Mouse (Mus musculus) erythroblast, embryonic 14.5 days (primary cell): ENCODE results near the gene Csmd2. TPM values are rescaled to one million over a fixed set of nuclear protein-coding genes. Genes with fewer than 3 reads are reported as not detected.
"Not testable (repeated sequence)": the region's sequence is repeated elsewhere in the genome, so short reads cannot be mapped to it uniquely, and the experiment has no call there.

Experiments used
- H3K27me3 ChIP-seq: 2 replicates; pipeline ENCODE4 v1.6.1; 2012; ENCODE audit warnings: inconsistent platforms; ENCODE audit not compliant: control insufficient read depth
- H3K36me3 ChIP-seq: 2 replicates; pipeline ENCODE4 v1.6.1; 2012; ENCODE audit warnings: mild to moderate bottlenecking, inconsistent platforms; ENCODE audit not compliant: control insufficient read depth
- H3K4me1 ChIP-seq: 2 replicates; pipeline ENCODE4 v1.6.1; 2012; ENCODE audit warnings: inconsistent platforms; ENCODE audit not compliant: control insufficient read depth
- H3K4me3 ChIP-seq: replicated peaks from 2 replicates; pipeline ENCODE3; 2012; ENCODE audit warnings: moderate library complexity, mild to moderate bottlenecking, inconsistent platforms
- H3K9me3 ChIP-seq: 2 replicates; pipeline ENCODE4 v1.6.1; 2012; ENCODE audit warnings: low read length, inconsistent platforms, mixed read lengths; ENCODE audit not compliant: control insufficient read depth
- GATA1 ChIP-seq: IDR thresholded peaks from 2 replicates; pipeline ENCODE4 v1.6.1; 2012; ENCODE audit warnings: low read length, inconsistent platforms, mixed read lengths
- TAL1 ChIP-seq: IDR thresholded peaks from 3 replicates; pipeline ENCODE4 v1.6.1; 2012; ENCODE audit warnings: low read length, inconsistent platforms, mixed read lengths
- polyA plus RNA-seq: library from polyadenylated mRNA; stranded (reverse); fragments of >175 nt; gene quantifications from 2 replicates; pipeline ENCODE4 v1.2.3, GENCODE M21; 2012

The Csmd2 gene
- polyA plus RNA-seq, 1 experiment, result not detected

DNA sequence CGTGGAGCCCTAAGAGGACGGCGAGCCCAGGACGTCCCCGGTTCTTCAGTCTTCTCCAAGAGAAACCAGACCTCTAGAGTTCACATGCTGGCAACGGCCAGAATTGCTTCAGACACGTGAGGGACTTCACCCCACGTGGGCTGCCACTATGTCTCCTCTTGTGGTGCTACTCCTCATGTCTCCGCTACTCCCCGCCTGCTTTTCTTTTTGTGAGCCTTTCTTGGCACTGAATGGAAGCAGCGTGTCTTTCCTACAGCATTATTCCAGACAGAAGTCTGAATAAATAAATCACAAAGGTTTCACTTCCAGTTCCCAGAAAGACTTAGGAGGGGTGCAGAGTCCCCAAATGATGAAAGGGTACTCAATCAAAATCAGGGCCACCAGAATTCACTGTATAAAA, 620.0 kb downstream of the Csmd2 start:
- H3K9me3 ChIP-seq, result no peaks in the 10 kb centered on the region
- H3K4me3 ChIP-seq, result no peak overlapping the region
- TF ChIP-seq TAL1, result no peak
- no peak for TF ChIP-seq GATA1

GRCm38 (mm10) chr4:128609276-128609924, 621.7 kb downstream of the Csmd2 start:
- no peaks in the 10 kb centered on the region for H3K27me3 ChIP-seq
- peaks cover 2% of the 10 kb centered on the region for H3K36me3 ChIP-seq
- no peaks in the 10 kb centered on the region for H3K9me3 ChIP-seq
- no peak for TF ChIP-seq GATA1
- no peak for TF ChIP-seq TAL1
- peak overlapping the region; percentile 81 for H3K4me3 ChIP-seq
- peaks cover 35% of the 10 kb centered on the region for H3K4me1 ChIP-seq

More for the DNA sequence above, 620.0 kb downstream of the Csmd2 start:
- Histone ChIP-seq H3K36me3 (peaks cover 17% of the 10 kb centered on the region), H3K4me1 (peaks cover 35% of the 10 kb centered on the region), H3K27me3 (no peaks in the 10 kb centered on the region)

DNA sequence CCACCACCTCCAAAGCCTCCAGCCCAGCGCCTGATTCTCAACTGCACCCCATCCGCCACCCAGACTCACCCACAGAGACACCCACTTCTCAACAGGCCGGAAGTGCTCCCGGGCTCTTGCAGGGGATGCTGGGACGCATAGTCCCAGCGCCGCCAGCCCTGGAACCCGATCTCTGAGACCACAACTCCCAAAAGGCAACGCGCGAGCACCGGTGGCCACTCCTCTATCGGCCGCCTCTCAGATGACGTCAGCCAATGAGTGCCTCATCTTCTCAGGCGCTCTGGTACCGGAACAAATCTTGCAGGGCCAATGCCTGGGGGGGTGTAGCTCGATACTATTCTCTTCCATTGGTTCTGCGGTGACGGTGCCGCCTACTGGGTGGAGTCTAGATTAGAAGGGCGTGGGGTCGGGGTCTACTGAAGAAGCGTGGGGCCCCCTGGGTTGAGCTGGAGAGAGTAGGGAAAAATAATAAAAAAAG, 622.3 kb downstream of the Csmd2 start, which contains the start of gene Zscan20:
Gene Zscan20 (minus strand): TSS at position 174 of the 478 bp plus-strand sequence.
- H3K4me1 ChIP-seq, result peaks cover 35% of the 10 kb centered on the region
- TF ChIP-seq TAL1 (no peak), GATA1 (peak; percentile 6; the same call in 1 of the 2 replicates)
- no peaks in the 10 kb centered on the region for H3K36me3 ChIP-seq
- H3K27me3 ChIP-seq, result no peaks in the 10 kb centered on the region
- H3K9me3 ChIP-seq, result no peaks in the 10 kb centered on the region
- peak within 1 kb of the TSS; percentile 81 for H3K4me3 ChIP-seq

DNA sequence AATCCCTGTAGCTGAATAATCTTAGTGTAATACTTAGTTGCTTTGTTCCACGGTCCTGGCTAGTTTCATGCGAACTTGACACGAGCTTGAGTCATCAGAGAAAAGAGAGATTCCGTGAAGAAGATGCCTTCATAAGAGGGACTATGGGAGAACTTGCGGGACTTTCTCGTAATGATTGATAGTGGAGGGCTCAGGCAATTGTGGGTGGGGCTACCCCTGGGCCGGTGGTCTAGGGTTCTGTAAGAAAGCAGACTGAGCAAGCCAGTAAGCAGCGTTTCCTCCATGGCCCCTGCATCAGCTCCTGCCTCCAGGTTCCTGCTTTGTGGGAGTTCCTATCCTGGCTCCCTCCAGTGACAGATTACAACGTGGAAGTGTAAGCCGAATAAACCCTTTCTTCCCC, 623.0 kb downstream of the Csmd2 start:
- Histone ChIP-seq H3K36me3 (no peaks in the 10 kb centered on the region), H3K4me3 (peak overlapping the region; percentile 81), H3K27me3 (peaks cover 4% of the 10 kb centered on the region), H3K9me3 (no peaks in the 10 kb centered on the region), H3K4me1 (peaks cover 35% of the 10 kb centered on the region)
- no peak for TF ChIP-seq GATA1
- TF ChIP-seq TAL1, result no peak

- not testable (repeated sequence) for H3K36me3 ChIP-seq, H3K4me3 ChIP-seq, H3K9me3 ChIP-seq
- Histone ChIP-seq H3K4me1 (peaks cover 32% of the 10 kb centered on the region), H3K27me3 (peaks cover 14% of the 10 kb centered on the region)
These were observed 624.1 kb downstream of the Csmd2 start for GRCm38 (mm10) chr4:128611726-128612125.

GRCm38 (mm10) chr4:128613326-128613725, 625.7 kb downstream of the Csmd2 start:
- Histone ChIP-seq H3K4me3 (no peak overlapping the region), H3K9me3 (no peaks in the 10 kb centered on the region), H3K4me1 (peaks cover 30% of the 10 kb centered on the region), H3K36me3 (no peaks in the 10 kb centered on the region), H3K27me3 (peaks cover 30% of the 10 kb centered on the region)
- TF ChIP-seq GATA1, result no peak
- TF ChIP-seq TAL1, result no peak

- TF ChIP-seq GATA1 (no peak), TAL1 (no peak)
- Histone ChIP-seq H3K4me3 (no peak overlapping the region), H3K36me3 (no peaks in the 10 kb centered on the region), H3K9me3 (no peaks in the 10 kb centered on the region), H3K27me3 (peaks cover 42% of the 10 kb centered on the region), H3K4me1 (peaks cover 12% of the 10 kb centered on the region)
These were observed 628.1 kb downstream of the Csmd2 start for GRCm38 (mm10) chr4:128615761-128616160.

Other genes with a start within 250 kb of the Csmd2 start
- gene CK137956, start 16.9 kb upstream of the Csmd2 start, polyA plus RNA-seq, result not detected in 2 replicates